Mouse (Mus musculus): ENCODE results near the gene Oprm1. TPM values are rescaled to one million over a fixed set of nuclear protein-coding genes. Genes with fewer than 3 reads are reported as not detected.
A peak's percentile ranks its signal among the peaks of the same experiment; 100 is the strongest.

The Oprm1 gene
- total RNA-seq, 2 experiments from 2014 or later: 7.6 to 8.1 TPM

GRCm38 (mm10) chr10:6889640-6890245 is 131.4 kb downstream of the Oprm1 start:
- intact Hi-C loops (cut with DNase I): loop anchor here (5.0 to 10.0 kb wide), 3 partner anchors 88 to 235 kb away; no protein-coding TSS in a partner anchor
- no peak for DNase-seq (ENCODE audit: low spot score in 2 of 2)

GRCm38 (mm10) chr10:6890348-6891009 is 132.2 kb downstream of the Oprm1 start:
- intact Hi-C loops (cut with DNase I): no loop called here
- no peak for DNase-seq (ENCODE audit: low spot score in 2 of 2)

GRCm38 (mm10) chr10:6895796-6896195 is 137.5 kb downstream of the Oprm1 start:
- DNase-seq (ENCODE audit: low spot score in 2 of 2): peak in 1 of 2 experiments; percentile 38
- intact Hi-C loops (cut with DNase I): no loop called here

- DNase-seq (ENCODE audit: low spot score in 2 of 2): no peak
- intact Hi-C loops (cut with DNase I): no loop called here
Observed at GRCm38 (mm10) chr10:6896659-6897303, 138.5 kb downstream of the Oprm1 start.

GRCm38 (mm10) chr10:6900126-6900525 is 141.8 kb downstream of the Oprm1 start:
- peak in 1 of 2 experiments; percentile 38 for DNase-seq (ENCODE audit: low spot score in 2 of 2)
- intact Hi-C loops (cut with DNase I): no loop called here

- intact Hi-C loops (cut with DNase I): no loop called here
- no peak for DNase-seq (ENCODE audit: low spot score in 2 of 2)
Observed at GRCm38 (mm10) chr10:6901819-6902393, 143.6 kb downstream of the Oprm1 start.

GRCm38 (mm10) chr10:6909763-6910162 is 151.5 kb downstream of the Oprm1 start:
- peak in 1 of 2 experiments; percentile 44 for DNase-seq (ENCODE audit: low spot score in 2 of 2)
- intact Hi-C loops (cut with DNase I): no loop called here

- intact Hi-C loops (cut with DNase I): no loop called here
- DNase-seq (ENCODE audit: low spot score in 2 of 2): no peak
Observed at GRCm38 (mm10) chr10:6915991-6916390, 157.7 kb downstream of the Oprm1 start.

- DNase-seq (ENCODE audit: low spot score in 2 of 2): peak; percentile 75 to 93
- intact Hi-C loops (cut with DNase I): no loop called here
Observed at GRCm38 (mm10) chr10:6916545-6917257, 158.4 kb downstream of the Oprm1 start.

- intact Hi-C loops (cut with DNase I): no loop called here
- DNase-seq (ENCODE audit: low spot score in 2 of 2): no peak
Observed at GRCm38 (mm10) chr10:6926724-6927123, 168.4 kb downstream of the Oprm1 start.

- DNase-seq (ENCODE audit: low spot score in 2 of 2): no peak
- intact Hi-C loops (cut with DNase I): no loop called here
Observed at GRCm38 (mm10) chr10:6927600-6928223, 169.4 kb downstream of the Oprm1 start.

GRCm38 (mm10) chr10:6928905-6929304 is 170.6 kb downstream of the Oprm1 start:
- intact Hi-C loops (cut with DNase I): no loop called here
- DNase-seq (ENCODE audit: low spot score in 2 of 2): no peak

- intact Hi-C loops (cut with DNase I): loop anchor here (5.0 kb wide), 1 partner anchor 47 kb away; no protein-coding TSS in a partner anchor
- no peak for DNase-seq (ENCODE audit: low spot score in 2 of 2)
Observed at GRCm38 (mm10) chr10:6930398-6930797, 172.1 kb downstream of the Oprm1 start.

GRCm38 (mm10) chr10:6930889-6931288 is 172.6 kb downstream of the Oprm1 start:
- DNase-seq (ENCODE audit: low spot score in 2 of 2): no peak
- intact Hi-C loops (cut with DNase I): loop anchor here (5.0 kb wide), 1 partner anchor 46 kb away; no protein-coding TSS in a partner anchor

- no peak for DNase-seq (ENCODE audit: low spot score in 2 of 2)
- intact Hi-C loops (cut with DNase I): loop anchor here (5.0 kb wide), 1 partner anchor 43 kb away; no protein-coding TSS in a partner anchor
Observed at GRCm38 (mm10) chr10:6934776-6935175, 176.5 kb downstream of the Oprm1 start.

GRCm38 (mm10) chr10:6936671-6937425 is 178.5 kb downstream of the Oprm1 start:
- intact Hi-C loops (cut with DNase I): no loop called here
- peak; percentile 65 to 89 for DNase-seq (ENCODE audit: low spot score in 2 of 2)

GRCm38 (mm10) chr10:6953115-6953514 is 194.8 kb downstream of the Oprm1 start:
- intact Hi-C loops (cut with DNase I): no loop called here
- DNase-seq (ENCODE audit: low spot score in 2 of 2): no peak

GRCm38 (mm10) chr10:6954533-6954932 is 196.2 kb downstream of the Oprm1 start:
- intact Hi-C loops (cut with DNase I): no loop called here
- no peak for DNase-seq (ENCODE audit: low spot score in 2 of 2)

All from left cerebral cortex, postnatal 14 days (tissue).